Mouse (Mus musculus): ENCODE measurements around the gene Ppat. TPM values are rescaled to one million over a fixed set of nuclear protein-coding genes. Genes with fewer than 3 reads are reported as not detected.

Ppat gene
- total RNA-seq, 2 experiments from 2014 or later, result 14.3 to 18.1 TPM

- DNase-seq (ENCODE audit: extremely low spot score in 1 of 2, low spot score in 1 of 2), result no peak
Observed at GRCm38 (mm10) chr5:76893084-76893483, 58.3 kb downstream of the Ppat start.

- no peak for DNase-seq (ENCODE audit: extremely low spot score in 1 of 2, low spot score in 1 of 2)
Observed at GRCm38 (mm10) chr5:76892608-76893007, 58.8 kb downstream of the Ppat start.

- DNase-seq (ENCODE audit: extremely low spot score in 1 of 2, low spot score in 1 of 2), result no peak
Observed at GRCm38 (mm10) chr5:76887011-76887410, 64.4 kb downstream of the Ppat start.

GRCm38 (mm10) chr5:76884107-76884506, 67.3 kb downstream of the Ppat start:
- no peak for DNase-seq (ENCODE audit: extremely low spot score in 1 of 2, low spot score in 1 of 2)

GRCm38 (mm10) chr5:76876106-76876758, 75.1 kb downstream of the Ppat start:
- DNase-seq (ENCODE audit: extremely low spot score in 1 of 2, low spot score in 1 of 2), result no peak

- no peak for DNase-seq (ENCODE audit: extremely low spot score in 1 of 2, low spot score in 1 of 2)
Observed at GRCm38 (mm10) chr5:76869553-76869952, 81.8 kb downstream of the Ppat start.

GRCm38 (mm10) chr5:76868693-76869286, 82.6 kb downstream of the Ppat start:
- no peak for DNase-seq (ENCODE audit: extremely low spot score in 1 of 2, low spot score in 1 of 2)

- DNase-seq (ENCODE audit: extremely low spot score in 1 of 2, low spot score in 1 of 2), result no peak
Observed at GRCm38 (mm10) chr5:76866819-76867218, 84.6 kb downstream of the Ppat start.

Other genes with a start within 250 kb of the Ppat start
- gene Aasdh, start 46.1 kb downstream of the Ppat start, total RNA-seq (2021), result 10 to 100 TPM; 17.4 to 23.2 TPM
- 10 to 100 TPM; 88.6 to 96.3 TPM for gene Paics, start 271 bp downstream of the Ppat start, total RNA-seq (2021)
- gene Srp72, start 23.1 kb upstream of the Ppat start, total RNA-seq (2021), result 100 to 1,000 TPM; 107 to 108 TPM
- not detected for gene Arl9, start 52.5 kb upstream of the Ppat start, total RNA-seq (2021)
- gene Thegl, start 64.4 kb upstream of the Ppat start, total RNA-seq (2021), result 1 to 10 TPM in 1 of 2 experiments, under 1 TPM in 1; 0.59 to 1.6 TPM
- 10 to 100 TPM; 86.3 to 89.3 TPM for gene Hopx, start 163.5 kb upstream of the Ppat start, total RNA-seq (2021)

All from layer of hippocampus, postnatal 25 days (tissue).